Mouse (Mus musculus): ENCODE results near the gene Tex12.

The Tex12 gene

GRCm38 (mm10) chr9:50554241-50555093, 6.7 kb downstream of the Tex12 start, which contains the start of gene Il18:
Il18 (plus strand) TSS chr9:50554827.
- peak; percentile 77 for DNase-seq

GRCm38 (mm10) chr9:50553547-50553946, 7.6 kb downstream of the Tex12 start:
- no peak for DNase-seq

GRCm38 (mm10) chr9:50552206-50552605, 8.9 kb downstream of the Tex12 start:
- no peak for DNase-seq

DNA sequence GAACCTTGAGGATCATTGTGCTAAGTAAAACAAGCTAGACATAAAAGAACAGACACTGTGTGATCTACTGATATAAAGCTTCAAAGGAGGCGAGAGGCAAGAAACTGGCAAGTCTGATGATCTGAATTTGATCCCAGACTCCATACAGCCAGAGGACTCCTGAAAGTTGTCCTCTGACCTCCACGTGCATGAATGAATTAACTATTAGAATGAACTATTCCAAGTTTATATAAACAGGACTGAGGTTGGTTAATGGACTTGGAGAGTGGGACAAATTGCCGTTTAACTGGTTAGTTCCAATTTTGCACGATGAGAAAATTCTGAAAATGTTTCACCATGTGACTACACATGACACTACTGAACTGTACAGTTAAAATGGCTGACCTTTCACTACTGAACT, 12.2 kb downstream of the Tex12 start:
- DNase-seq, result no peak

DNA sequence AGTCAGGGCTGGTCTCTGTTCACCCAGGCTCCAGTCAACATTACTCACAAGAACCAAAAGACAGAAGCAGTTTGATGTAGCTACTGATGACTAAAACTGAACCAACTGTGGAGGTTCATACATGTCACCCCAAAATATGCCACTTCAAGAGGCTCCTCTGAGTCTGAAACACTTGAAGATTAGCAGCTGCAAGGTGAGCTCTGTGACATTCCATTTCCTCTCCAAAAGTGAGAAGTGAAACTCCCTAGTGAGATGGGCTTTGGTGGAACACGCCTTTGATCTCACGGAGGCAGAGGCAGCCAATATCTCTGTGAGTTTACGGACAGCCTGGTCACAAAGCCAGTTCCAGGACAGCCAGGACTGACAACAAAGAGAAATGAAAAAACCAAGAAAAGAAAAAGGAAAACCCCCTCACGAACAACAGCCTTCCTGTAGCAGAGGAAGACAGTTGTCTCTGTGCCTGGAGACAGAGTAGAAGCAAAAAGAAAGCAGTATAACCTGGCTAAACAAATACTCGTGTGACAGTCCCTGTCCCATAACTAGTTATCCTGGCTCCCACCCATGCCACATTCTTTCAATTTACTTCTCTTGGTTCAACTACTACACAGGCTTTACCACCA, 13.2 kb downstream of the Tex12 start:
- DNase-seq, result no peak

DNA sequence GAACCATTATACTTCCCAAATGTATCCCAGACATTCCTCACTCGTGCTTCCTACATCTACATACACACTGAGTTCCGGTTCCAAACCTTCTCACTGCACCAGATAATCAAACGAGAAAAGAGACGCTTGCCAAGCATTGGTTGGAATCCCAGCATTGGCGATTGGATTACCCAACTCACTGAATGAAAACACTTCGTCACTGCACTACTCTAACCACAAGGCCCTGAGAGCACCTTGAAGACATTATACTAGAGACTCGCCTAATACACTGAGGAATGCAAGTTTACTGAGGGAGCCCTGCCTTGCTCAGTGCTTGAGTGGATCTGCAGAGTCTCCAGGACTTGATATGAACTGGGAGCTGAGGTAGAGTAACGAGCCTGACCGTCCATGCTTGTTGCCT, 18.7 kb downstream of the Tex12 start:
- no peak for DNase-seq

DNA sequence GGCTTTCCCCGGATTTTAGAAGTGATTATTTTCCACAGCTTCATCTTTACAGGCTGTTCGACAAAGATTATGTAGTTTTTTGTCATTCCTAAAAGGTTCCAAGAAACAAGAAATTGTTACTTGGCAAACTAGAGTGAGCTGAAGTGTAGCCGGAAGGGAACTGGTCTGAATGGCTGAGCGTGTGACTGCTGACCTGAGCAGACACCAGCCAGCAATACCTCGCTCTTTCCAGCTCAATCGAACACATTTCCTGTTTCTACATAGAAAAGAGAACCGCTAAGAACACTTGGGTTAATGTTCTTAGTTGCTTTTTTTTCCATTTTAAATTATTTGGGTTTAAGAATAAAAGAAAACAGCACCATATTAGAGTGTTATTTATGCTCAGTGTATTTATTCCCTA, 21.0 kb downstream of the Tex12 start:
- DNase-seq, result no peak

DNA sequence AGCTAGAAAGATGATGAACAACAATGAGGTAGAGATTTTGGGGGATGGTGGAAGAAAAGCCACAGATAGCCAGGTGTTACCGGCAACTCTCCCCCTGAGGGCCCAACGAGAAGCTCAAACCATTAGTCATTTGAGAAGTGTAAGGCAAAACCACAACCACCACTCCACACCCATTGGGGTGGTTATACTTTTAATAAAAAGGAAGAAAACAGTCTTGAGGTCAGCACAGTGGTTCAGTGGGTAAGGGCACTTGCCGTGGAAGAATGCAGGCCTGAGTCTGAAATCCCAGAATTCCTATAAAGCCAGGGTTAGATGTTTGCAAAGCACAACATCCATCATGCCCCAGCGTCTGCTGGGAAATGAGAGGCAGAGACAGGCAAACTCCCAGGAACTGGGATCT, 23.8 kb downstream of the Tex12 start:
- no peak for DNase-seq

DNA sequence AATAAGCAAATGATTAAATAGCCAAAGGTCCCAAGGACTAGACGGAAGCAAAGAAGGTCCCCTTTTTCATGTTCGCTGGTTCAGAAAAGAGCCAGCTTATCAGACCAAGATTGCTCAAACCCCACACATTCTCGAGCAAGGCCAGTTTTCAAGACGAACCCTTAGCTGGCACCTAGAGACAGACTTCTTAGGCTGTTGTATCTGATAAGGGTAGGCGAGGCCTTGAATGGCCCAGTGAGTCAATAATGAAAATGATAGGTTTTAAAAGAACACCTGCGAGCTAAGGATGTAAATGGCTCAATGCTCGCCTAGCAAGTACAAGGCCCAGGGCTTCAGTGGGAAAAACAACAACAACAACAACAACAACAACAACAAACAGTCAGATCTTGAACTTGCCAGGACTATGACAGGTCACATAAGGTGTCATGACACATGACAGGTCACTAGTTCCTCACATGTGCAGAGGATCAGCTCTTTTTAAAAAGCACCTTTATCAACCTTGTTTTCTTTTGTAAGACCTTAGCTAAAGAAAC, 24.5 kb downstream of the Tex12 start:
- DNase-seq, result no peak

DNA sequence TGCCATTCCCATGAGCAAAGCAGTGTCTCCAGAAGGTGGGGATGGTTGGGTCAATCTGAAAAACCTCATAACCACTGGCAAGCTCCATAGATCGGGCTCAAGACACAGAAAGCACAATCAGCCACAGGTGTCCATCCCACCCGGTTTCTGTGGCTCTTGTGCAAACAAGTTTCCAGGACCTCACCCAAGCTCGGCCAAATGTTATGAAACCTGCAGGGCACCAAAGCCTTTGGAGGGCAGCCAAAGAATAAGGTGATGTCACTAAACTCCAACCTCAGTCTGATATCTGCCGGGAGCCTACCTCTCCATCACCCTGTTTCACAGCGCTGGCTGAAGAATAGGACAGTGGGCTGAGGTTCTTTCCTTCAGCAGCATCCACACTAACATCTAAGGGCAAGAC, 25.2 kb downstream of the Tex12 start:
- DNase-seq, result no peak

- DNase-seq, result peak; percentile 6
These were observed 27.3 kb downstream of the Tex12 start for GRCm38 (mm10) chr9:50533791-50534190.

DNA sequence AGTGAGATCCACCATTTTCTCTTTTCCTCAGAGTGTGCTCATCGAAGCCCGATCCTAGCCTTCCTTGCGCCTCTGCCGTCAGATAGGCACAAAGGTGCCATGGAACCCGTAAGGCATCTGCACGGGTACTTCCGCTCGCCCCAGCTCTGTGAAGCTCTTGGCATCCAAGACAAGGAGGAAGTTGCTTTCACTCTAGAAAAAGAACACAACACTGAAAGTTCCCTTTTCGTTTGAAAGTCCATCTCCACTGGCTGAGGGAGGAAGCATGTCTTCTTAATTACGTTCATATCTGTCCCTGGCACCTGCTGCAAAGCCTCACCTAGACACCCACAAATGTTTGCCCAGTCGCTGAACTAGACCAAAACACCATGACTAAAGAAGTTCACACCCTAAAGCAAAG, 27.8 kb downstream of the Tex12 start:
- no peak for DNase-seq

DNA sequence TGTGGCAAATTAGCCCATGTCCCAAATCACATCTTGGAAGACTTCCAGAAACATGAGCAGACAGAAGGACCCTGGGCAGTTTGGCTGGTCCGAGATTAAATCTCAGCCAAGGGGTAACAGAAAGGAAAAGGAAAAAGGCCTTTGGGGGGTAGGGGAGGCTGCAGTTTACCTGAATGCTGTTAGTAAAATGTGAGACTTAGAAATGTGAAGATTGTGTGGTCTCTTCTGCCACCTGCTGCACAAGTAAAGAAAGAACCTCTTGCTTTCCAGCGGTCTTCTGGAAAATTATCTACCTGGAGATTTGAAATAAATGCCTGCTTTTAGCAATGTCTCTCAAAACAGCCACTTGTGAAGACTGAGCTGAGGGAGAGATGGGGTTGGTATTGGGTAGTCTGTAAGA, 30.2 kb downstream of the Tex12 start:
- peak; percentile 74 for DNase-seq

- peak; percentile 99 for DNase-seq
These were observed 32.7 kb downstream of the Tex12 start, which contains the start of gene Pts for GRCm38 (mm10) chr9:50528293-50528892. Pts (minus strand) TSS chr9:50528724.

DNA sequence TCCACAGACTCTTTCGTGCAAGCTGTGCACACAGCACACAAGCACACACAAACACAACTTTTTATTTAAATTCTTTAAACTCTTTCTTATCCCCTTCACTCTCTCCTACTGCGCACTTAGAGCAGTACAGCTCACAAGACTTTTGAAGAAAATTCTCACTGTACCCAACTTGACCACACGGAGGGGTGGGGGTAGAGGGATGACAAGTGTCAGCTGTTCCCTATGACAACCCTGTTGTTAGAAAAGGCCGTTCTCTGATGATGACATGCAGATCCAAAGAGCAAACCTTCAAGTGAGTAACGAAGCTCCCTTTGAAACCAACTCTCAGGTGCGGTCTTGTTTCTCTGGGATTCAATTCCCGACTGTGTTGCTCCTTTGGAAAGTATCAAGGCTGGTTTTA, 33.3 kb downstream of the Tex12 start:
- no peak for DNase-seq

DNA sequence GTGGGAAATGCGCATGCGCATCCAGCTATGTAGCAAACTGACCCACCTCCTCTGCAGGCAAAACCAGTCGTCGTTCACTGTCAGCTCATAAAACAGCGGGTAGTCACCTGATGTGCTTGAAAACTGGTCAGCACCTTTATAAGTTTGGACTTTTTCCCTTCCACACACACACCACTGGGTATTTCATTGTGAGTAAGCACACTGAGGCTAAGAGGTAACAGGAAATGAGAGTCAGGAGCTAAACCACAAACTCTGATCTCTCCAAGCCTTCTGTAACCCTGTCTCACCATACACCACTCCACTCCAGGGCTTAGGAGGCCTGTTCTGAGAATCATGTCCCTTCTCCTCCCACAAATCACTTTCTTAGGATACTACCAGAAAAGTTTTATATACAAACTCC, 35.5 kb downstream of the Tex12 start:
- DNase-seq, result no peak

DNA sequence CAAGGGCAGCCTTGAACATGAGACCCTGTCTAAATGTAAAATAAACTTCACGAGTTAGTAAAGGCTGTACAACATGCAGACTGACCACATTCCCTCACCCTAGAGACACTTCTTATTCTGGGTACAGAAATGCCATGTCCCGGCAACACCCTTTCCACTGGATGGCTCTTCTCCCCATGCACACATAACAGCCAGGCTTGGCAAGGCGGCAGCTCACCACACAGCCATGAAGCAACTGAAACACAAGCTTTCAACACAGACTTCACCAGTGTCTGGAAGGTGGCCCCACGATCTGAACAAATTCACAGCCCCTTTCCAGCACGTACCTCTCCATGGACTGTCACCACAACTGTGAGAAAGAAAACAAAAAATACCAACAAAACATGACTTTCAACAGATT, 36.2 kb downstream of the Tex12 start:
- DNase-seq, result no peak

DNA sequence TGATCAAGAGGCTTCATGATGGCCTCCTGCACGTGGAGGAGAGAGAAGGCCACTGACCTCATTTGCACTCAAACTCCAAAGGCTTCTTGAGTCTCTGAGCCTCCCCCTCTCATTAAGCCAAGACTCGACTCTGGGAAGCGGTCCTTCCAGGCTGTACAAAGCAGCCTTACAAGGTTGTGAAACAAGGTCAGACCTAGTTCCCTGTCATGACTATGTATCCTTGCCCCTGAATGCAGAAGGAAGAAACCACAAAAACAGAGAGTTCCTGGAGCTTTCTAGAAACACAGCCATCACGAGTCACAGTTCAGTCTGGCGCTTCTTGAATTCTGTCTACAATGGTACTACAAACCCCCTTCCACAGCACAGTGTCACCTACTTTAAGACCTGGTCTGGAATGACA, 38.6 kb downstream of the Tex12 start:
- no peak for DNase-seq

DNA sequence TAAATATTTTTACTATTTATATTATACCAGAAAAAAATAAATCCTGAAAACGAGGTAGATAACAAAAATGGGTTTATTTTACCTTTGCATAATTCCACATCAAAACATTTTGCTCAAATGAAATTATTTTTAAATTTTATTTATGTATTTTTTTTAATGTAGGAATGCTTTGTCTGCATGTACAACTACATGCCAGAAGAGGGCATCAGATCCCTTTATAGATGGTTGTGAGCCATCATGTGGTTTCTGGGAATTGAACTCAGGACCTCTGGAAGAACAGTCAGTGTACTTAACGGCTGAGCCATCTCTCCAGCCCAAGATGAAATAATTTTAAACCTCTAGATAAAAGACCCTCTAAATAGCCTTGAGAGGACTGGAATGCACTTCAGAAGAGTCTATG, 39.6 kb downstream of the Tex12 start:
- DNase-seq, result no peak

- no peak for DNase-seq
These were observed 40.4 kb downstream of the Tex12 start for GRCm38 (mm10) chr9:50520748-50521147.

DNA sequence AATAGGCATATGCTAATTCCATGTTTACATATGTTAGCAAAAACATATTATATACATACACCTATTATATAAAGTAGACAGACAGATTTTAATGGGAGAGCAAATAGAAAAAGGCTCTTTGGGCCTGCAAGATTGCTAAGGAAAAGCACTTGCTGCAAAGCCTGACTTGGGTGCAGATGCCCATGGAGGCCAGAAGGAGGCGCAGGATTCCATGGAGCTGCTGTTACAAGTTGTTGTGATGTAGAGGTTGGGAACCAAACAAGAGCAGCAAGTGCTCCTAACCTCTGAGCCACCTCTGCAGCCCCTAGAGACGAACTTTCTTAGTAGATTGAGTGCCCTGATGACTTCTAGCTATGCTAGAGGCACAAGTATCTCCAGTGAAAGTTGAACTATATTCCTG, 42.3 kb downstream of the Tex12 start:
- DNase-seq, result peak; percentile 59

GRCm38 (mm10) chr9:50515462-50515861, 45.7 kb downstream of the Tex12 start:
- no peak for DNase-seq

- no peak for DNase-seq
These were observed 53.6 kb downstream of the Tex12 start for GRCm38 (mm10) chr9:50507570-50507969.
